Mouse (Mus musculus): ENCODE measurements around the gene Ccdc22. TPM values are rescaled to one million over a fixed set of nuclear protein-coding genes. Genes with fewer than 3 reads are reported as not detected.
A peak's percentile ranks its signal among the peaks of the same experiment; 100 is the strongest.

Ccdc22 gene
- polyA plus RNA-seq, 1 experiment, result 28.8 TPM

DNA sequence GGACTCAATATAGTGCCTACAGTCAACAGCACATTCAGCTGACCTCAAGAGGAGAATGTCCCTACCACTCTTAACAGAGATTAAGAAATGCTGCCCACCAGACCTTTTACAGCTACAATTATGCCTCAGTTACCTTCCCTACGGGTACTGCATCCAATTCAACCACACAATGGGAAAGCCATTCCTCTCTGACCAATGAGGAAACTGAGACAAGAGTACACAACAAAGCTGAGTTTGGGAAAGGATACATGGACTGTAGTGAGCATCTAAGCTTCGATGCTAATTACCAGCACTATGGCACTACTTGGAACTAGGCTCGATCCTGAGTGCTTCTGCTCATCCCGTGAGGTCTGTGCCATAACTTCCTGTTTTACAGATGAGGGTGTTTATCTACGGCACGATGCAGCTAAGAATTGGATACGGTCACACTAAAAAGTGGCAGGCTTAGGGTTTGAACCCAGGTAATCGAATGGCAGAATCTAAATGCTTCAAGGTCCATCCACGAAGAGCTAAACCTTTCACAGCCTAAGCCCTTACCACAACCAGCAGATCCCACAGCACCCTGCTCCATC, 33.7 kb downstream of the Ccdc22 start:
- Histone ChIP-seq H3K27me3 (ENCODE audit: control insufficient read depth, insufficient read depth, insufficient read length) (no peaks in the 10 kb centered on the region), H3K36me3 (ENCODE audit: control insufficient read depth, insufficient read depth) (no peaks in the 10 kb centered on the region), H3K79me2 (ENCODE audit: control insufficient read depth, insufficient read depth) (peaks cover 13% of the 10 kb centered on the region), H3ac (ENCODE audit: control insufficient read depth, insufficient read length) (no peak overlapping the region), H3K4me3 (no peak overlapping the region), H3K4me2 (ENCODE audit: low read depth) (no peak overlapping the region)
- TF ChIP-seq MYOG (IDR thresholded peaks at IDR 0.05; ENCODE audit: control insufficient read depth in 1 of 3, insufficient read depth in 1 of 3, insufficient read length in 2 of 3, low read depth in 2 of 3) (no peak), POLR2AphosphoS2 (IDR thresholded peaks at IDR 0.05; ENCODE audit: insufficient read length, low read depth) (no peak), CEBPB (IDR thresholded peaks at IDR 0.05; ENCODE audit: insufficient read depth, poor library complexity, severe bottlenecking) (no peak), SRF (IDR thresholded peaks at IDR 0.05; ENCODE audit: control insufficient read depth, insufficient read length, low read depth) (no peak), USF1 (IDR thresholded peaks at IDR 0.05; ENCODE audit: low read depth) (no peak), E2F4 (IDR thresholded peaks at IDR 0.05; ENCODE audit: insufficient read depth) (no peak), TCF3 (IDR thresholded peaks at IDR 0.05; ENCODE audit: insufficient read length, low read depth) (no peak), REST (IDR thresholded peaks at IDR 0.05; ENCODE audit: insufficient read depth, insufficient read length) (no peak), MYOD1 (IDR thresholded peaks at IDR 0.05; ENCODE audit: control insufficient read depth in 1 of 3, insufficient read length in 2 of 3, low read depth in 2 of 3) (no peak), POLR2A (IDR thresholded peaks at IDR 0.05; ENCODE audit: insufficient read length, low read depth) (no peak), TCF12 (IDR thresholded peaks at IDR 0.05; ENCODE audit: insufficient read depth, poor library complexity, severe bottlenecking) (no peak), MAX (IDR thresholded peaks at IDR 0.05; ENCODE audit: low read depth) (no peak)

DNA sequence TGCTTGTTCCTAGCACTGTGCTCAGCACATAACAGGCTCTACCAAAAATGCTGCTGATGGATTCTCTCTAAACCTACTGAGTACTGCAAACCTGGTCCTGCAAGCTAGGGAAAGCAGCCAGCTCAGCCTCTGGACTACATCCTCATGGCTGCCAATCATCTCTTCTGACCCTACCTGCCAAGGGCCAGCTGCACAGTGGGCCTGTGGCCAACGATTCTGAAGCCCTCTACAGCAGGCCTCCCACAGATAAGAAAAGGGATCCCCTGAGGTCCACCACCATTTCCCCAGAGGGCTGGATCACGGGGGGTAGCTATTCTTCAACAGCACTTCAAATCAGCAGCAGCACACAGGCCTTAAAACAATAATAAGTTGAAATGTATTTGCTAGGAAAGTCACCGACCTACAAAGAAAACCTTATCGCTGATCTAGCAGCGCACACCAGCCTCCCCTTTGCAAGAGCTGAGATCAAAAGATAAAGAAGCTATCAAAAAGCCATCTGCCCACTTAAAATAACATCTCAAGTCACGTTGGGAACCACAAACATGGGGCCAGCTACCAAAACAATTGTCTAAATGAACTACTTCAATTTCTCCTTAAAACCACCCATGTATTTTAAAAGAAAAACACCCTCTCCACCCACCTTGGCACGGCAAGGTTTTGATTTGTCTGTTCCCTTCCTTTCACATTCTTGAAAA, 34.7 kb downstream of the Ccdc22 start:
- TF ChIP-seq POLR2AphosphoS2 (IDR thresholded peaks at IDR 0.05; ENCODE audit: insufficient read length, low read depth), result no peak
- no peak for TF ChIP-seq SRF (IDR thresholded peaks at IDR 0.05; ENCODE audit: control insufficient read depth, insufficient read length, low read depth)
- no peak for TF ChIP-seq POLR2A (IDR thresholded peaks at IDR 0.05; ENCODE audit: insufficient read length, low read depth)
- no peak for TF ChIP-seq REST (IDR thresholded peaks at IDR 0.05; ENCODE audit: insufficient read depth, insufficient read length)
- TF ChIP-seq MAX (IDR thresholded peaks at IDR 0.05; ENCODE audit: low read depth), result no peak
- H3K27me3 ChIP-seq (ENCODE audit: control insufficient read depth, insufficient read depth, insufficient read length), result no peaks in the 10 kb centered on the region

DNA sequence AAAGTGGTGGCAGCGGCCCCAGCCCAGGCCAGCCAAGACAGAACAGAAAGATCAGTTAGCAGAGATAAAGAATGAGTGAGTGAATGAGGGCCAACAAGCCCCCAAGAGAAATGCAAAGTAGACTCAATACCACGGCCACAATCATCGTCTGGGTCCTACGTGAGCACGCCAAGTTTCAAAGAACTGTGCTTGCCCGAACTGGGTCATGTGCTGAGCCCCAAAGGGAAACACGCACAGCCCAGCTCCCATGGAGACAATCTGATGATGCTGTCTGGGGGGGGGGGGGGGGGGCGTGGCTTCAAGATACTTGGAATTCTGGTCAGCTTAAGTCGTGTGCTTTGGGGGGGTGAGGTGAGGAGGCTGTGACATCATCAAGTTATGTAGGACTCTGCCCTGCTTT, 37.8 kb downstream of the Ccdc22 start:
- TF ChIP-seq POLR2AphosphoS2 (IDR thresholded peaks at IDR 0.05; ENCODE audit: insufficient read length, low read depth), result peak; percentile 47
- no peak for TF ChIP-seq TCF12 (IDR thresholded peaks at IDR 0.05; ENCODE audit: insufficient read depth, poor library complexity, severe bottlenecking)
- TF ChIP-seq SRF (IDR thresholded peaks at IDR 0.05; ENCODE audit: control insufficient read depth, insufficient read length, low read depth), result no peak
- Histone ChIP-seq H3K36me3 (ENCODE audit: control insufficient read depth, insufficient read depth) (no peaks in the 10 kb centered on the region), H3K4me2 (ENCODE audit: low read depth) (no peak overlapping the region), H3ac (ENCODE audit: control insufficient read depth, insufficient read length) (no peak overlapping the region), H3K79me2 (ENCODE audit: control insufficient read depth, insufficient read depth) (peaks cover 6% of the 10 kb centered on the region), H3K4me3 (no peak overlapping the region), H3K27me3 (ENCODE audit: control insufficient read depth, insufficient read depth, insufficient read length) (no peaks in the 10 kb centered on the region)

More for the DNA sequence above, 34.7 kb downstream of the Ccdc22 start:
- no peak overlapping the region for H3ac ChIP-seq (ENCODE audit: control insufficient read depth, insufficient read length)
- no peak overlapping the region for H3K4me2 ChIP-seq (ENCODE audit: low read depth)
- no peaks in the 10 kb centered on the region for H3K36me3 ChIP-seq (ENCODE audit: control insufficient read depth, insufficient read depth)
- H3K79me2 ChIP-seq (ENCODE audit: control insufficient read depth, insufficient read depth), result peaks cover 13% of the 10 kb centered on the region
- no peak overlapping the region for H3K4me3 ChIP-seq

DNA sequence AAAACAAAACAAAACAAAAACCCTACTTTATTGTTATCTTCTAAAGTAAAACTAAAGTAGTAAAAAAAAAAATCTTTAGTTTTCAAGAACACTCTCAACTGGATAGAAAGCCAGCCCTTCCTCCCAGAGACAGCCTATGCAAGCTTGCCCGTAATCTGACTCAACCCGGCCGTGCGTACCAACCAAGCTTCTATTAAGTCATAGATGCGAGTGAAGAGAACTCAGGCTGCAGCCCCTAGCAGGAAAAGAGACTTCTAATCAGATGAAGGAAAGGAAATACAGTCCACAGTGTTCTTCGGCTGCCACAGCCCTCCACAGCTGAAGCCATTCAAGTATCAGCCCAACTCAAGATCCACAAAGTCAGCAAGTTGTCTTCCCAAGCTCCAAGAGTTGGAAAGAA, 39.0 kb downstream of the Ccdc22 start:
- TF ChIP-seq MAX (IDR thresholded peaks at IDR 0.05; ENCODE audit: low read depth), result no peak
- TF ChIP-seq MYOG (IDR thresholded peaks at IDR 0.05; ENCODE audit: control insufficient read depth in 1 of 3, insufficient read depth in 1 of 3, insufficient read length in 2 of 3, low read depth in 2 of 3), result no peak
- no peak for TF ChIP-seq TCF12 (IDR thresholded peaks at IDR 0.05; ENCODE audit: insufficient read depth, poor library complexity, severe bottlenecking)
- no peak for TF ChIP-seq TCF3 (IDR thresholded peaks at IDR 0.05; ENCODE audit: insufficient read length, low read depth)
- Histone ChIP-seq H3K4me3 (no peak overlapping the region), H3K4me2 (ENCODE audit: low read depth) (no peak overlapping the region), H3K36me3 (ENCODE audit: control insufficient read depth, insufficient read depth) (no peaks in the 10 kb centered on the region), H3K27me3 (ENCODE audit: control insufficient read depth, insufficient read depth, insufficient read length) (no peaks in the 10 kb centered on the region), H3K79me2 (ENCODE audit: control insufficient read depth, insufficient read depth) (no peaks in the 10 kb centered on the region), H3ac (ENCODE audit: control insufficient read depth, insufficient read length) (no peak overlapping the region)

DNA sequence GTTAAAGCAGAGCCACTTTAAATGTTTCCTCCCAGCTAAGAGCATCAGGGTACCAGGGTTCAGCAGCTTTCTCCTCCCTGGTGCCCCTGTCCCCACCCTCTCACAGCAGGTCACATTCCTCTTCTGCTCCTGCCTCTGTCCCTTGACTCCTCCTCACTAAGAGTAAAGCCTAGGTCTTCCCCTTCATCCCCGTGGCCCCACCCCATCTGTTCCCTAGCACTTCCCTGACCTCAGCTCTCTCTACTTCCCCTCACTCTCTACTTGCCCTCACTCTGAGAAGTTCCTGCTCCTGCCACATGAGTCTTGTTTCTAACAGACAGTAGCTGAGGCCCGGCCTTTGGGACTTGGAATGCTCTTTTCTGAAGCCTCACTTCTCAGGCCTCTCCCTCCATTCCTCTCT, 42.2 kb downstream of the Ccdc22 start:
- Histone ChIP-seq H3K4me2 (ENCODE audit: low read depth) (no peak overlapping the region), H3K27me3 (ENCODE audit: control insufficient read depth, insufficient read depth, insufficient read length) (no peaks in the 10 kb centered on the region), H3K79me2 (ENCODE audit: control insufficient read depth, insufficient read depth) (no peaks in the 10 kb centered on the region), H3ac (ENCODE audit: control insufficient read depth, insufficient read length) (no peak overlapping the region), H3K36me3 (ENCODE audit: control insufficient read depth, insufficient read depth) (no peaks in the 10 kb centered on the region), H3K4me3 (no peak overlapping the region)
- no peak for TF ChIP-seq REST (IDR thresholded peaks at IDR 0.05; ENCODE audit: insufficient read depth, insufficient read length)
- no peak for TF ChIP-seq CEBPB (IDR thresholded peaks at IDR 0.05; ENCODE audit: insufficient read depth, poor library complexity, severe bottlenecking)
- no peak for TF ChIP-seq TCF3 (IDR thresholded peaks at IDR 0.05; ENCODE audit: insufficient read length, low read depth)
- TF ChIP-seq TCF12 (IDR thresholded peaks at IDR 0.05; ENCODE audit: insufficient read depth, poor library complexity, severe bottlenecking), result no peak
- no peak for TF ChIP-seq USF1 (IDR thresholded peaks at IDR 0.05; ENCODE audit: low read depth)
- TF ChIP-seq SRF (IDR thresholded peaks at IDR 0.05; ENCODE audit: control insufficient read depth, insufficient read length, low read depth), result no peak
- TF ChIP-seq E2F4 (IDR thresholded peaks at IDR 0.05; ENCODE audit: insufficient read depth), result no peak
- no peak for TF ChIP-seq POLR2A (IDR thresholded peaks at IDR 0.05; ENCODE audit: insufficient read length, low read depth)
- TF ChIP-seq POLR2AphosphoS2 (IDR thresholded peaks at IDR 0.05; ENCODE audit: insufficient read length, low read depth), result no peak
- no peak for TF ChIP-seq MAX (IDR thresholded peaks at IDR 0.05; ENCODE audit: low read depth)
- TF ChIP-seq MYOG (IDR thresholded peaks at IDR 0.05; ENCODE audit: control insufficient read depth in 1 of 3, insufficient read depth in 1 of 3, insufficient read length in 2 of 3, low read depth in 2 of 3), result no peak
- TF ChIP-seq MYOD1 (IDR thresholded peaks at IDR 0.05; ENCODE audit: control insufficient read depth in 1 of 3, insufficient read length in 2 of 3, low read depth in 2 of 3), result no peak

Data from myocyte (in vitro differentiated cells).